24 mouse cellular contexts compared by ENCODE assay signal in genomic region chr12:9042316-9042715, GRCm38 (mm10).
"Had no signal": no experiment of that assay in that cellular context is flagged by ENCODE, and none has a peak within 500 bp of the region (broad histone marks: within the 10 kb centered on the region; RNA-seq: fewer than 3 reads in every experiment).

No protein-coding gene starts in this region.

- H3K4me2 ChIP-seq: heart, embryonic 11.5 days; heart, embryonic 13.5 days; heart, embryonic 15.5 days; hindbrain, embryonic 13.5 days; hindbrain, embryonic 15.5 days; kidney, embryonic 15.5 days; limb, embryonic 13.5 days; limb, embryonic 15.5 days; liver, embryonic 12.5 days had no signal

- H3K27ac ChIP-seq: heart, embryonic 13.5 days; heart, embryonic 15.5 days; hindbrain, embryonic 13.5 days; hindbrain, embryonic 15.5 days; hindbrain, postnatal 0 days; kidney, embryonic 15.5 days; kidney, postnatal 0 days; limb, embryonic 13.5 days; limb, embryonic 15.5 days; liver, embryonic 12.5 days had no signal

- H3K36me3 ChIP-seq: hindbrain, embryonic 15.5 days; limb, embryonic 15.5 days; liver, embryonic 12.5 days had no signal

- H3K4me3 ChIP-seq: heart, embryonic 13.5 days; heart, embryonic 15.5 days; hindbrain, embryonic 13.5 days; hindbrain, embryonic 15.5 days; kidney, embryonic 15.5 days; limb, embryonic 13.5 days; limb, embryonic 15.5 days; liver, embryonic 12.5 days had no signal

- H3K9me3 ChIP-seq: heart, embryonic 13.5 days; heart, embryonic 15.5 days; hindbrain, embryonic 13.5 days; hindbrain, embryonic 15.5 days; kidney, embryonic 15.5 days; limb, embryonic 13.5 days; limb, embryonic 15.5 days; liver, embryonic 12.5 days had no signal

- H3K4me1 ChIP-seq: heart, embryonic 13.5 days; heart, embryonic 15.5 days; hindbrain, embryonic 13.5 days; hindbrain, embryonic 15.5 days; kidney, embryonic 15.5 days; liver, embryonic 12.5 days had no signal

- H3K9ac ChIP-seq: heart, embryonic 13.5 days; heart, embryonic 15.5 days; hindbrain, embryonic 13.5 days; hindbrain, embryonic 15.5 days; kidney, embryonic 15.5 days; limb, embryonic 13.5 days; limb, embryonic 15.5 days; liver, embryonic 12.5 days had no signal

- DNase-seq: gastrocnemius, postnatal 25 days; heart, adult 18-20 months; heart, postnatal 14 days; heart, postnatal 36 days; kidney, adult 11 months; kidney, adult 2 months; kidney, adult 9 months; kidney, postnatal 14 days; kidney, postnatal 36 days; layer of hippocampus, adult 9-11 months; layer of hippocampus, postnatal 36 days; left cerebral cortex, postnatal 4 days had no signal

- ATAC-seq: hindbrain, postnatal 0 days; intestine, embryonic 16.5 days; liver, embryonic 12.5 days had no signal

- H3K27me3 ChIP-seq: heart, embryonic 13.5 days; heart, embryonic 15.5 days; hindbrain, embryonic 13.5 days; hindbrain, embryonic 15.5 days; kidney, embryonic 15.5 days; limb, embryonic 13.5 days; limb, embryonic 15.5 days; liver, embryonic 12.5 days had no signal
